Mouse (Mus musculus): Measurements from ENCODE around the gene Btg3. TPM values are rescaled to one million over a fixed set of nuclear protein-coding genes. Genes with fewer than 3 reads are reported as not detected.
A peak's percentile ranks its signal among the peaks of the same experiment; 100 is the strongest.

The Btg3 gene
- polyA plus RNA-seq, 1 experiment, result 3.5 TPM

GRCm38 (mm10) chr16:78309258-78309657 lies 67.7 kb downstream of the Btg3 start:
- H3K27ac ChIP-seq (ENCODE audit: control insufficient read depth, insufficient read depth, low read length), result no peak overlapping the region
- WGBS, result 92% methylated on average over 6 of the region's 6 CpGs
- H3K36me3 ChIP-seq (ENCODE audit: control insufficient read depth, insufficient read depth, low read length), result no peaks in the 10 kb centered on the region
- no peak overlapping the region for H3K4me3 ChIP-seq (ENCODE audit: control insufficient read depth, insufficient read depth, low read length)
- no peak for DNase-seq
- no peaks in the 10 kb centered on the region for H3K4me1 ChIP-seq (replicated peaks; ENCODE audit: control insufficient read depth, insufficient read depth, low read length)
- TF ChIP-seq POLR2A (IDR thresholded peaks at IDR 0.05; ENCODE audit: control insufficient read depth, extremely low read depth, insufficient read depth, low read length, poor library complexity) (no peak), CTCF (IDR thresholded peaks at IDR 0.05; ENCODE audit: borderline replicate concordance, control insufficient read depth, extremely low read depth, insufficient read depth, low read length, poor library complexity) (no peak)
- no peaks in the 10 kb centered on the region for H3K27me3 ChIP-seq (ENCODE audit: control insufficient read depth, insufficient read depth, low read length)

- TF ChIP-seq CTCF (IDR thresholded peaks at IDR 0.05; ENCODE audit: borderline replicate concordance, control insufficient read depth, extremely low read depth, insufficient read depth, low read length, poor library complexity) (no peak), POLR2A (IDR thresholded peaks at IDR 0.05; ENCODE audit: control insufficient read depth, extremely low read depth, insufficient read depth, low read length, poor library complexity) (no peak)
- Histone ChIP-seq H3K4me3 (ENCODE audit: control insufficient read depth, insufficient read depth, low read length) (no peak overlapping the region), H3K27me3 (ENCODE audit: control insufficient read depth, insufficient read depth, low read length) (peaks cover 2% of the 10 kb centered on the region; the same call in 1 of the 2 replicates), H3K4me1 (replicated peaks; ENCODE audit: control insufficient read depth, insufficient read depth, low read length) (no peaks in the 10 kb centered on the region), H3K27ac (ENCODE audit: control insufficient read depth, insufficient read depth, low read length) (no peak overlapping the region), H3K36me3 (ENCODE audit: control insufficient read depth, insufficient read depth, low read length) (no peaks in the 10 kb centered on the region)
- no peak for DNase-seq
- 92% methylated on average over 16 of the region's 16 CpGs for WGBS
Observed at GRCm38 (mm10) chr16:78307476-78308192, 69.4 kb downstream of the Btg3 start.

- Histone ChIP-seq H3K4me1 (replicated peaks; ENCODE audit: control insufficient read depth, insufficient read depth, low read length) (peaks cover 5% of the 10 kb centered on the region), H3K36me3 (ENCODE audit: control insufficient read depth, insufficient read depth, low read length) (no peaks in the 10 kb centered on the region), H3K27ac (ENCODE audit: control insufficient read depth, insufficient read depth, low read length) (no peak overlapping the region), H3K27me3 (ENCODE audit: control insufficient read depth, insufficient read depth, low read length) (peaks cover 7% of the 10 kb centered on the region), H3K4me3 (ENCODE audit: control insufficient read depth, insufficient read depth, low read length) (no peak overlapping the region)
- 94% methylated on average over 8 of the region's 8 CpGs for WGBS
- TF ChIP-seq POLR2A (IDR thresholded peaks at IDR 0.05; ENCODE audit: control insufficient read depth, extremely low read depth, insufficient read depth, low read length, poor library complexity) (no peak), CTCF (IDR thresholded peaks at IDR 0.05; ENCODE audit: borderline replicate concordance, control insufficient read depth, extremely low read depth, insufficient read depth, low read length, poor library complexity) (no peak)
- DNase-seq, result no peak
Observed at GRCm38 (mm10) chr16:78306606-78307005, 70.4 kb downstream of the Btg3 start.

- H3K4me3 ChIP-seq (ENCODE audit: control insufficient read depth, insufficient read depth, low read length), result no peak overlapping the region
- peaks cover 7% of the 10 kb centered on the region for H3K27me3 ChIP-seq (ENCODE audit: control insufficient read depth, insufficient read depth, low read length)
- peaks cover 8% of the 10 kb centered on the region for H3K4me1 ChIP-seq (replicated peaks; ENCODE audit: control insufficient read depth, insufficient read depth, low read length)
- TF ChIP-seq CTCF (IDR thresholded peaks at IDR 0.05; ENCODE audit: borderline replicate concordance, control insufficient read depth, extremely low read depth, insufficient read depth, low read length, poor library complexity) (no peak), POLR2A (IDR thresholded peaks at IDR 0.05; ENCODE audit: control insufficient read depth, extremely low read depth, insufficient read depth, low read length, poor library complexity) (no peak)
- no peak overlapping the region for H3K27ac ChIP-seq (ENCODE audit: control insufficient read depth, insufficient read depth, low read length)
- no peak for DNase-seq
- WGBS, result 88% methylated on average over 12 of the region's 12 CpGs
- no peaks in the 10 kb centered on the region for H3K36me3 ChIP-seq (ENCODE audit: control insufficient read depth, insufficient read depth, low read length)
Observed at GRCm38 (mm10) chr16:78305606-78306100, 71.3 kb downstream of the Btg3 start.

GRCm38 (mm10) chr16:78302678-78303050 lies 74.3 kb downstream of the Btg3 start:
- WGBS, result 21% methylated on average over 10 of the region's 10 CpGs
- TF ChIP-seq POLR2A (IDR thresholded peaks at IDR 0.05; ENCODE audit: control insufficient read depth, extremely low read depth, insufficient read depth, low read length, poor library complexity) (no peak), CTCF (IDR thresholded peaks at IDR 0.05; ENCODE audit: borderline replicate concordance, control insufficient read depth, extremely low read depth, insufficient read depth, low read length, poor library complexity) (no peak)
- Histone ChIP-seq H3K36me3 (ENCODE audit: control insufficient read depth, insufficient read depth, low read length) (no peaks in the 10 kb centered on the region), H3K27ac (ENCODE audit: control insufficient read depth, insufficient read depth, low read length) (no peak overlapping the region), H3K4me3 (ENCODE audit: control insufficient read depth, insufficient read depth, low read length) (no peak overlapping the region), H3K4me1 (replicated peaks; ENCODE audit: control insufficient read depth, insufficient read depth, low read length) (peaks cover 8% of the 10 kb centered on the region), H3K27me3 (ENCODE audit: control insufficient read depth, insufficient read depth, low read length) (peaks cover 7% of the 10 kb centered on the region)
- no peak for DNase-seq

- no peaks in the 10 kb centered on the region for H3K36me3 ChIP-seq (ENCODE audit: control insufficient read depth, insufficient read depth, low read length)
- peak overlapping the region; percentile 58 for H3K4me3 ChIP-seq (ENCODE audit: control insufficient read depth, insufficient read depth, low read length)
- peaks cover 7% of the 10 kb centered on the region for H3K27me3 ChIP-seq (ENCODE audit: control insufficient read depth, insufficient read depth, low read length)
- no peak for TF ChIP-seq POLR2A (IDR thresholded peaks at IDR 0.05; ENCODE audit: control insufficient read depth, extremely low read depth, insufficient read depth, low read length, poor library complexity)
- TF ChIP-seq CTCF (IDR thresholded peaks at IDR 0.05; ENCODE audit: borderline replicate concordance, control insufficient read depth, extremely low read depth, insufficient read depth, low read length, poor library complexity), result no peak
- peak; percentile 39 for DNase-seq
- WGBS, result 2% methylated on average over 65 of the region's 65 CpGs
- no peak overlapping the region for H3K27ac ChIP-seq (ENCODE audit: control insufficient read depth, insufficient read depth, low read length)
- peaks cover 8% of the 10 kb centered on the region for H3K4me1 ChIP-seq (replicated peaks; ENCODE audit: control insufficient read depth, insufficient read depth, low read length)
Observed at GRCm38 (mm10) chr16:78301831-78302677, 74.9 kb downstream of the Btg3 start.
